Mouse (Mus musculus) midbrain, embryonic 14.5 days (tissue): ENCODE data around the gene Taco1. TPM values are rescaled to one million over a fixed set of nuclear protein-coding genes. Genes with fewer than 3 reads are reported as not detected.

ENCODE experiments used
- ATAC-seq: fragments of 200-750 bp; cut with Nextera tagmentation; 2 replicates; pipeline ENCODE4 v1.8.0; 2017; ENCODE audit warnings: moderate number of reproducible peaks, moderate library complexity; ENCODE audit not compliant: low FRiP score, low TSS enrichment
- DNase-seq: peaks from one replicate; pipeline ENCODE4 v3.0.0-alpha.2; 2015
- H3K27ac ChIP-seq: fragments of 300-500 bp; sonication (generic); replicated peaks from 2 replicates; pipeline ENCODE4 v1.5.1; 2014; ENCODE audit warnings: mild to moderate bottlenecking, low read depth, low read length, moderate library complexity
- H3K27me3 ChIP-seq: fragments of 300-500 bp; sonication (generic); 2 replicates; pipeline ENCODE4 v1.6.1; 2014; ENCODE audit warnings: low read length, control low read depth, mixed read lengths; ENCODE audit not compliant: control insufficient read depth, insufficient read depth
- H3K36me3 ChIP-seq: fragments of 300-500 bp; sonication (generic); 2 replicates; pipeline ENCODE4 v1.6.1; 2014; ENCODE audit warnings: low read length, control low read depth; ENCODE audit not compliant: control insufficient read depth, insufficient read depth
- H3K4me1 ChIP-seq: fragments of 300-500 bp; sonication (generic); 2 replicates; pipeline ENCODE4 v1.6.1; 2014; ENCODE audit warnings: mild to moderate bottlenecking, antibody characterized with exemption, low read length, control low read depth; ENCODE audit not compliant: control insufficient read depth, insufficient read depth
- H3K4me2 ChIP-seq: fragments of 300-500 bp; sonication (generic); 2 replicates; pipeline ENCODE4 v1.6.1; 2014; ENCODE audit warnings: mild to moderate bottlenecking, low read length, moderate library complexity
- H3K4me3 ChIP-seq: fragments of 300-500 bp; sonication (generic); replicated peaks from 2 replicates; pipeline ENCODE4 v1.5.1; 2014; ENCODE audit warnings: low read depth, low read length
- H3K9ac ChIP-seq: fragments of 300-500 bp; sonication (generic); replicated peaks from 2 replicates; pipeline ENCODE4 v1.6.1; 2014; ENCODE audit warnings: mild to moderate bottlenecking, low read length, moderate library complexity
- H3K9me3 ChIP-seq: fragments of 300-500 bp; sonication (generic); 2 replicates; pipeline ENCODE4 v1.6.1; 2016; ENCODE audit warnings: low read length, control low read depth, mixed read lengths; ENCODE audit not compliant: control insufficient read depth
- WGBS: fragments of 180-500 bp; shearing (Covaris S2); extraction: QIAGEN DNeasy Blood & Tissue Kit; methylation state at CpG from one replicate; pipeline ENCODE4 v1.1.7; 2014; 5-methylcytosine and 5-hydroxymethylcytosine counted together
- polyA plus RNA-seq: library from polyadenylated mRNA; unstranded; fragments of >200 nt; fragmentation: Nextera tagmentation; extraction: Ambion mirVana; gene quantifications from 2 replicates; pipeline ENCODE4 v1.2.1, GENCODE M21; 2014

Gene Taco1
- polyA plus RNA-seq, 1 experiment from 2014 or later: 5.6 TPM

- no peak overlapping the region for H3K9ac ChIP-seq
- peaks cover 26% of the 10 kb centered on the region for H3K36me3 ChIP-seq
- H3K9me3 ChIP-seq: no peaks in the 10 kb centered on the region
- no peak overlapping the region for H3K4me3 ChIP-seq
- no peaks in the 10 kb centered on the region for H3K4me1 ChIP-seq
- ATAC-seq (no peak), DNase-seq (no peak)
- WGBS: 90% methylated on average over 3 of the region's 3 CpGs
- no peak overlapping the region for H3K4me2 ChIP-seq
- H3K27ac ChIP-seq: no peak overlapping the region
- no peaks in the 10 kb centered on the region for H3K27me3 ChIP-seq
Measured at GRCm38 (mm10) chr11:106073774-106074173, 7.9 kb downstream of the Taco1 start.

- WGBS: 9% methylated on average over 4 of the region's 4 CpGs
- H3K9ac ChIP-seq: no peak overlapping the region
- DNase-seq (peak; percentile 82), ATAC-seq (no peak)
- no peak overlapping the region for H3K27ac ChIP-seq
- H3K36me3 ChIP-seq: peaks cover 25% of the 10 kb centered on the region
- H3K9me3 ChIP-seq: no peaks in the 10 kb centered on the region
- no peak overlapping the region for H3K4me3 ChIP-seq
- H3K4me2 ChIP-seq: no peak overlapping the region
- H3K4me1 ChIP-seq: no peaks in the 10 kb centered on the region
- no peaks in the 10 kb centered on the region for H3K27me3 ChIP-seq
Measured at GRCm38 (mm10) chr11:106076321-106076720, 10.5 kb downstream of the Taco1 start.

DNA sequence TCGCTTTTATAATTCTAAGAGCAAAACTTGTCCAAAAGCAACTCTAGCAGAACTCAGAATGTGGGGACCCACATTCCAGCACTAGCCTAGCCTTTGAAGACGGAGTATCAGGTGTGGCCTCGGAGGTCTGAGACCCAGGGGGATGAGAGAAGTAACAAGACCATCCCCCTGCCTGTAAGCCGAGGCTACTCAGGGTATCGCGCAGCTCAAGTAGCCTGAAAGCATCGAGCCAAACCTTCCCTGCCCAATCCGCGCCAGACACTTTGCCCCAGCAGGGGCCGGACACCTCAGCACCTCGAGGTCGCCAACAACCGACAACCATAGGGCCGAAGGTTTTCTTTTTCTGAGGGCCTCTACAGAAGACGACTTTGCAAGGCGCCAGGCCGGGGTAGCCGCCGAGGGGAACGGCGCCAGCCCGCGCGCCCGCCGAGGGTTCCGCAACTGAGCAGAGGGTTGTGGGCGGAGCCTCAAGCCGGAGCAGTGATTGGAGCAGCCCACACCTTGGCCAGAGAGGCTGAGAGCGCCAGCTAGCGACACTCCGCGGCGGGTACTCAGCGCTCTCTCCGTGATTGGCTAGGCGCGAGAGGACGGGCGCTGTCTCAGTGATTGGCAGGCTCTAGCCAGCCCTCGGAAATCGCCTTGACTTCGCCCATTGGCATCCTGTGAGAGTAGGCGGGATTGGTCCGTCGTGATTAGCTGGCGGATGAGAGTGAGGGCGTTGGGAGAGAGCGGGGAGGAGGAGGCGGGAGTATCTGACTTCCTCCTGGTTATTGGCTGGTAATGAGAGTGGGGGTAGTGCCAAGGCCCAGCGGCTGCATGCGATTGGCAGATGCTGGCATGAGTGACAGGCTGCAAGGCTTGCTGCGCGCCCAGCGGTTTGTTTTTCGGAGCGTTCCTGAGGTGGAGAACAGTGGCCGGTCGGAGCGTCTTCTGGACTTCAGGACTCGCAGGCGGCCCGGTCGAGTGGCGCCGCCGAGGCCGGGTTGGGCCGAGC lies 18.1 kb downstream of the Taco1 start, which contains the start of gene Map3k3:
Map3k3 (plus strand) TSS at position 906 of the 994 bp plus-strand sequence.
- Histone ChIP-seq H3K9me3 (no peaks in the 10 kb centered on the region), H3K4me2 (peak within 1 kb of the TSS; percentile 79), H3K4me1 (peaks cover 13% of the 10 kb centered on the region), H3K27ac (peak within 1 kb of the TSS; percentile 96), H3K9ac (peak within 1 kb of the TSS; percentile 80), H3K36me3 (no peaks in the 10 kb centered on the region), H3K4me3 (peak within 1 kb of the TSS; percentile 96), H3K27me3 (no peaks in the 10 kb centered on the region)
- 1% methylated on average over 69 of the region's 69 CpGs for WGBS
- DNase-seq (peak; percentile 99), ATAC-seq (peak; percentile 99)

- under 1% methylated on average over 61 of the region's 61 CpGs for WGBS
- Histone ChIP-seq H3K27me3 (no peaks in the 10 kb centered on the region), H3K4me2 (peak overlapping the region; percentile 64), H3K9ac (peak overlapping the region; percentile 80), H3K27ac (peak overlapping the region; percentile 96), H3K36me3 (no peaks in the 10 kb centered on the region), H3K9me3 (no peaks in the 10 kb centered on the region), H3K4me3 (peak overlapping the region; percentile 96), H3K4me1 (peaks cover 13% of the 10 kb centered on the region)
- DNase-seq (peak; percentile 83), ATAC-seq (peak; percentile 59)
Measured at GRCm38 (mm10) chr11:106084911-106085561, 19.2 kb downstream of the Taco1 start.

DNA sequence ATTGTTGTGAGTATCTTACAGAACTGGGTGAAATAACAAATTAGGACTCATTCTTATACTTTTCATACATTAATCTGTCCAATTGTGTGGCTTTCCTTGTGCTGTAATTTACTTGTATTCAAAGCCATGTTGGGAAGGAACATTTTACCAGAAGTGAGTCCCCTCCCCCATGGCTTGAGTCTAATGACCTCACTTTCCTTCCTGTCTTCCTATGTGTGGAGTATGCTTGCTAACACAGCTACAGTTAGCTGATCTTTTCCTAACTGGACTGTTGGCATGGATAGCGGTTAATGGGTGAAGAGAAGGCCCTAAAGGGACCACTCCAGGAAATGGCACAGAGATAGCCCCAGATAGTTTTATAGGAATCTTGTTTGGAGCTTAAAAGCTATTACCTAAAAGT lies 32.4 kb downstream of the Taco1 start:
- Histone ChIP-seq H3K36me3 (peaks cover 8% of the 10 kb centered on the region; the same call in 1 of the 2 replicates), H3K27me3 (no peaks in the 10 kb centered on the region), H3K27ac (no peak overlapping the region), H3K9me3 (no peaks in the 10 kb centered on the region), H3K4me3 (no peak overlapping the region), H3K4me1 (no peaks in the 10 kb centered on the region), H3K9ac (no peak overlapping the region), H3K4me2 (no peak overlapping the region)
- ATAC-seq (no peak), DNase-seq (no peak)
- 94% methylated on average over 1 of the region's 1 CpGs for WGBS

DNA sequence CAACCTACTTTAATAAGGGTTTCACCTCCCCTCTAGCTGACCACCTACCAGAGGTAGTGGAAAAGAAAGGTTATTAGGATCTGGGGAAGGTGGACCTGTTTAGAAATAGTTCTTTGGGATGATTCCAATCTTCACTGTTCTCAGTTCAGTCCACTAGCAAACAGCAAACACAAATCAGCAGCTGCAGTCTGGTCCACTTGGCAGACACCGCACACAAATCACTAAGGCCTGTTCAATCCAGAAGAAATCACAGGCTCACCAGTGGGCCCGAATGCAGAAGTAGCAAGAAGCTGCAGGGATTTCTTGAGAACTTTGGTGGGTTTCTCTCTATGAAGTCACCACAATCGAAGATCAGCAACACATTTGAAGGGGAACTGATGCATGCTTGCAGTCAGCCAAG lies 37.0 kb downstream of the Taco1 start:
- no peak overlapping the region for H3K4me2 ChIP-seq
- no peaks in the 10 kb centered on the region for H3K4me1 ChIP-seq
- ATAC-seq (no peak), DNase-seq (no peak)
- no peak overlapping the region for H3K9ac ChIP-seq
- H3K4me3 ChIP-seq: no peak overlapping the region
- 98% methylated on average over 3 of the region's 3 CpGs for WGBS
- H3K9me3 ChIP-seq: no peaks in the 10 kb centered on the region
- H3K36me3 ChIP-seq: peaks cover 11% of the 10 kb centered on the region; the same call in 1 of the 2 replicates
- H3K27me3 ChIP-seq: no peaks in the 10 kb centered on the region
- no peak overlapping the region for H3K27ac ChIP-seq

GRCm38 (mm10) chr11:106106047-106106587 lies 40.3 kb downstream of the Taco1 start:
- H3K4me1 ChIP-seq: no peaks in the 10 kb centered on the region
- 86% methylated on average over 8 of the region's 8 CpGs for WGBS
- no peak overlapping the region for H3K9ac ChIP-seq
- DNase-seq (no peak), ATAC-seq (no peak)
- peaks cover 9% of the 10 kb centered on the region; the same call in 1 of the 2 replicates for H3K36me3 ChIP-seq
- no peaks in the 10 kb centered on the region for H3K27me3 ChIP-seq
- no peak overlapping the region for H3K27ac ChIP-seq
- no peak overlapping the region for H3K4me3 ChIP-seq
- H3K4me2 ChIP-seq: no peak overlapping the region
- H3K9me3 ChIP-seq: no peaks in the 10 kb centered on the region

DNA sequence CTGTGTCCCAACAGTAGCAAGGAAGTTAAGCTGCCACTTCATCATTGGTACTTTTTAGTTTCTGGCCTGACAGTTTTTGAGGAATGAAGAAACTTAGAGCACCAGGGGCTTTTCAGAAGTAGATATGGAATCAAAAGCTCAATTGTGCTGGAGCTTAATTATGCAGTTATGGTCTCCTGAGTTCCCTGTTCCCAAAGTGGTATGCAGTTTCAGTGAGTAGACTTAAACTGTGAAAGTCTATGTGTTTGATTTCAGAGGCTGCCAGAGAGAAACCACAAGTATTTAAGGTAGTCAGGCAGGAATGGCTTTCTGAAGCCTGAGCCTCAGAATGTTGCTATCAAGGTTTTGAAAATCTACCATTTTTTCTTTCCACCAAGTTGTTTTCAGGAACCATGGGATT lies 45.8 kb downstream of the Taco1 start:
- Histone ChIP-seq H3K27ac (no peak overlapping the region), H3K4me3 (no peak overlapping the region), H3K9ac (no peak overlapping the region), H3K4me2 (no peak overlapping the region), H3K4me1 (no peaks in the 10 kb centered on the region), H3K36me3 (peaks cover 24% of the 10 kb centered on the region), H3K9me3 (no peaks in the 10 kb centered on the region), H3K27me3 (no peaks in the 10 kb centered on the region)
- ATAC-seq: no peak
- no peak for DNase-seq
